Mouse (Mus musculus): ENCODE measurements around the gene Syt16. TPM values are rescaled to one million over a fixed set of nuclear protein-coding genes. Genes with fewer than 3 reads are reported as not detected.

Syt16 gene
- total and polyA plus RNA-seq, 3 experiments = 0.05 TPM; not detected in 2

DNA sequence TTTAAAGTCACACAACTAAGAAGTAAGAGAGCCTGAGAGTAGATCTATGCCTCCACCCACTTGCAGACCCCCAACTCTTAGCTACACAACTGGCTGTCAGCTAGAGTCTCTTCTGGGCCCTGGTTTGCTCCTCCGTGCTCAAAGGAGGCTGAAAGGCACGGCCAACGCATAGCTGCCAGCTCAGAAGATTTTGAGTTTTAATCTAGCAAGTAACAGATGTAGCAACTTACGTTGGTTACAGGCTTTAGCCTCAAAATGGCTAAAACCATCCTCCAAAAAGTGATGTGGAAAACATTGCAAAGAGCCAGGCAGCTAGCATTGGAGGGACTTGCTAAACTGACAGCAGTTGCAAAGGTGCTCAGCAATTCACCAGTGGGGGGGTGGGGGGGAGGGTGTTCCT lies 293.5 kb downstream of the Syt16 start:
- Histone ChIP-seq H3K27ac (ENCODE audit: insufficient read depth, low read depth) (no peak overlapping the region), H3K4me2 (ENCODE audit: insufficient read depth, low read depth, poor library complexity, severe bottlenecking) (no peak overlapping the region), H3K79me2 (replicated peaks; ENCODE audit: control insufficient read depth, extremely low read depth, insufficient read depth, poor library complexity, severe bottlenecking) (no peaks in the 10 kb centered on the region), H3K9ac (ENCODE audit: insufficient read depth, low read depth) (no peak overlapping the region), H3K4me1 (ENCODE audit: control insufficient read depth in 1 of 2, insufficient read depth in 2 of 2) (no peaks in the 10 kb centered on the region), H3K27me3 (replicated peaks) (no peaks in the 10 kb centered on the region), H3K4me3 (replicated peaks in 1 of 3; ENCODE audit: low read depth in 2 of 3, low read length in 2 of 3, poor library complexity in 1 of 3) (no peak overlapping the region), H3K9me3 (replicated peaks; ENCODE audit: low read length) (no peaks in the 10 kb centered on the region), H3K36me3 (replicated peaks in 1 of 2; ENCODE audit: control insufficient read depth in 1 of 2, insufficient read depth in 1 of 2, low read length in 1 of 2) (no peaks in the 10 kb centered on the region)
- TF ChIP-seq NRF1 (IDR thresholded peaks at IDR 0.05; ENCODE audit: low read depth, low read length) (no peak), POLR2AphosphoS2 (IDR thresholded peaks at IDR 0.05; ENCODE audit: low read depth, low read length) (no peak), IRF4 (IDR thresholded peaks at IDR 0.05; ENCODE audit: low read depth, low read length) (no peak), PAX5 (IDR thresholded peaks at IDR 0.05; ENCODE audit: low read length) (no peak), MAFK (IDR thresholded peaks at IDR 0.05; ENCODE audit: insufficient replicate concordance, low read length) (no peak), ZMIZ1 (IDR thresholded peaks at IDR 0.05; ENCODE audit: low read depth, low read length) (no peak), CTCF (conservative IDR thresholded peaks at IDR 0.05 in 1 of 2, IDR thresholded peaks at IDR 0.05 in 1 of 2; ENCODE audit: low read depth in 2 of 2, low read length in 2 of 2) (no peak), USF1 (IDR thresholded peaks at IDR 0.05; ENCODE audit: low read depth, low read length) (no peak), CHD2 (IDR thresholded peaks at IDR 0.05; ENCODE audit: low read length) (no peak), JUND (conservative IDR thresholded peaks at IDR 0.05; ENCODE audit: low read depth, low read length) (no peak), ZKSCAN1 (IDR thresholded peaks at IDR 0.05; ENCODE audit: borderline replicate concordance, low read depth, low read length) (no peak), UBTF (IDR thresholded peaks at IDR 0.05; ENCODE audit: low read depth, low read length) (no peak), CHD1 (IDR thresholded peaks at IDR 0.05; ENCODE audit: low read depth, low read length) (no peak), ELF1 (IDR thresholded peaks at IDR 0.05; ENCODE audit: low read depth, low read length) (no peak), RCOR1 (conservative IDR thresholded peaks at IDR 0.05; ENCODE audit: low read depth, low read length) (no peak), SIN3A (IDR thresholded peaks at IDR 0.05; ENCODE audit: low read length) (no peak), BHLHE40 (IDR thresholded peaks at IDR 0.05; ENCODE audit: low read depth, low read length) (no peak), NELFE (IDR thresholded peaks at IDR 0.05; ENCODE audit: low read depth, low read length) (no peak), SMC3 (IDR thresholded peaks at IDR 0.05; ENCODE audit: low read depth, low read length) (no peak), ZC3H11A (IDR thresholded peaks at IDR 0.05; ENCODE audit: low read depth, low read length) (no peak)
- DNase-seq (ENCODE audit: extremely low read depth) = no peak
- in situ Hi-C loops (cut with MboI; ENCODE audit: low pct_ligation_motif_present, low pct_unique_long_range_greater_than_20kb, low sequenced_read_pairs) = loop anchor here (10.0 to 25.0 kb wide), 2 partner anchors 279 to 586 kb away; no protein-coding TSS in a partner anchor
- dilution Hi-C loops (cut with MboI; ENCODE audit: extremely low pct_ligation_motif_present, extremely low pct_unique_long_range_greater_than_20kb, low sequenced_read_pairs) = no loop called here

DNA sequence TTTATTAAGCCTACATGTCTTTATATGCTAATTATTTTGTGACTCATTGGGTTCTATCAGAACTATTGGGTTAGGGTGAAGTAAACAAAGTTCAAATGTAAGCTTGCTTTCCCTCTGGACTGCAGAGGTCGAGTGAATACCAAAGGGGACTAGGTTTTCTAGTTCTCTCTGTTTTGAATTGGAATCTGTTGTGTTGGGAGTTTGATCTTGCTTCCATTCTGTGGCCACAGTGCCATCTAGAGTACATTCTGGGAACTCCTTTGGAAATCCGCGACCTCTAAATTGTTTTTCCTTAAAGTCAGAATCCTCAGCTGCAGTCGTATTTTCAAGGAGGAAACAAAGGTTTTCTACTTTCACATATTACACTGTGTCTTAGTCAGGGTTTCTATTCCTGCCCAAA lies 296.2 kb downstream of the Syt16 start:
- dilution Hi-C loops (cut with MboI; ENCODE audit: extremely low pct_ligation_motif_present, extremely low pct_unique_long_range_greater_than_20kb, low sequenced_read_pairs) = no loop called here

More for the DNA sequence above, 296.2 kb downstream of the Syt16 start:
- peak; percentile 40 for DNase-seq (ENCODE audit: extremely low read depth)
- H3K9ac ChIP-seq (ENCODE audit: insufficient read depth, low read depth) = no peak overlapping the region
- no peaks in the 10 kb centered on the region for H3K36me3 ChIP-seq (replicated peaks in 1 of 2; ENCODE audit: control insufficient read depth in 1 of 2, insufficient read depth in 1 of 2, low read length in 1 of 2)
- no peaks in the 10 kb centered on the region for H3K9me3 ChIP-seq (replicated peaks; ENCODE audit: low read length)
- no peak overlapping the region for H3K4me2 ChIP-seq (ENCODE audit: insufficient read depth, low read depth, poor library complexity, severe bottlenecking)
- TF ChIP-seq SMC3 (IDR thresholded peaks at IDR 0.05; ENCODE audit: low read depth, low read length) = peak; percentile 69
- peak; percentile 87 for TF ChIP-seq RAD21 (IDR thresholded peaks at IDR 0.05; ENCODE audit: low read depth, low read length)
- no peak for TF ChIP-seq KAT2A (IDR thresholded peaks at IDR 0.05; ENCODE audit: insufficient replicate concordance, low read length)
- TF ChIP-seq CTCF (conservative IDR thresholded peaks at IDR 0.05 in 1 of 2, IDR thresholded peaks at IDR 0.05 in 1 of 2; ENCODE audit: low read depth in 2 of 2, low read length in 2 of 2) = peak; percentile 57 to 84
- no peak for TF ChIP-seq GABPA (IDR thresholded peaks at IDR 0.05; ENCODE audit: insufficient replicate concordance, low read depth, low read length)
- peak; percentile 7; the same call in 1 of the 2 replicates for TF ChIP-seq ZC3H11A (IDR thresholded peaks at IDR 0.05; ENCODE audit: low read depth, low read length)
- TF ChIP-seq JUND (conservative IDR thresholded peaks at IDR 0.05; ENCODE audit: low read depth, low read length) = no peak
- TF ChIP-seq PAX5 (IDR thresholded peaks at IDR 0.05; ENCODE audit: low read length) = no peak
- no peak for TF ChIP-seq POLR2A (IDR thresholded peaks at IDR 0.05; ENCODE audit: low read depth, low read length)
- H3K4me1 ChIP-seq (ENCODE audit: control insufficient read depth in 1 of 2, insufficient read depth in 2 of 2) = no peaks in the 10 kb centered on the region
- H3K79me2 ChIP-seq (replicated peaks; ENCODE audit: control insufficient read depth, extremely low read depth, insufficient read depth, poor library complexity, severe bottlenecking) = no peaks in the 10 kb centered on the region
- no peak overlapping the region for H3K27ac ChIP-seq (ENCODE audit: insufficient read depth, low read depth)
- no peaks in the 10 kb centered on the region for H3K27me3 ChIP-seq (replicated peaks)
- in situ Hi-C loops (cut with MboI; ENCODE audit: low pct_ligation_motif_present, low pct_unique_long_range_greater_than_20kb, low sequenced_read_pairs) = loop anchor here (10.0 to 25.0 kb wide), 2 partner anchors 281 to 589 kb away; no protein-coding TSS in a partner anchor
- H3K4me3 ChIP-seq (replicated peaks in 1 of 3; ENCODE audit: low read depth in 2 of 3, low read length in 2 of 3, poor library complexity in 1 of 3) = no peak overlapping the region
